Mouse (Mus musculus): ENCODE data around the gene Rnaseh2a.

DNA sequence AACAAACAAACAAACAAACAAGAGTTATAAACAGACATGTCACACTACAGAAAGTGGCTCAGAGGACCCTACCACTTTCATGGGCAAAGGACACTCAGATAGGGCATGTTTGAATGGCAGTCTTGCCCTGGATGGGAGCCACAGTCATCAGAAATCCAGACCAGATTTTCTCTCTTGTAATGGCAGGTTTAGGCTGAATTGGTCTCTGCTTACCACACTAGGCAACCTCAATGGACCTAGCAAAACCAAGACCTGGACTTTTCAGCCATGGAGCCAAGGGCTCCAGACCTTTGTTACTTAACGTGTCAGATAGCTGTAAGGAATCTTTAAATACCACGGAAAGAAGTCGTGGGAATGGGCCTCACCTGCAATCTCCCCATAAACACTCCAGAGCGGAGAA, 25.9 kb downstream of the Rnaseh2a start:
- TF ChIP-seq CTCF (IDR thresholded peaks at IDR 0.05; ENCODE audit: low read depth) (no peak), EP300 (optimal IDR thresholded peaks at IDR 0.05) (no peak)
